Mouse (Mus musculus): ENCODE results near the gene Trmt10c. TPM values are rescaled to one million over a fixed set of nuclear protein-coding genes. Genes with fewer than 3 reads are reported as not detected.

The Trmt10c gene
- polyA plus RNA-seq (2012; rRNA removed), result 1.4 and 2.4 TPM in 2 replicates

GRCm38 (mm10) chr16:56037138-56038010 lies at the start of gene Trmt10c:
TSS of gene Trmt10c (minus strand) at chr16:56037819.

GRCm38 (mm10) chr16:56048038-56048437 lies 10.4 kb upstream of the Trmt10c start, which contains the start of gene Senp7:
TSS of gene Senp7 (plus strand) at chr16:56048338.

GRCm38 (mm10) chr16:56029661-56030082 lies 7.9 kb downstream of the Trmt10c start, which contains the start of gene Pcnp:
TSS of gene Pcnp (minus strand) at chr16:56029739.

Other genes with a start within 250 kb of the Trmt10c start
- gene Nfkbiz, start 198.9 kb downstream of the Trmt10c start, polyA plus RNA-seq (2012; rRNA removed), result 16.7 and 22.8 TPM in 2 replicates
- 0.03 and 0.04 TPM in 2 replicates for gene Nxpe3, start 142.5 kb downstream of the Trmt10c start, polyA plus RNA-seq (2012; rRNA removed)
- gene Cep97, start 103.0 kb downstream of the Trmt10c start, polyA plus RNA-seq (2012; rRNA removed), result 0.04 and 0.09 TPM in 2 replicates
- gene Rpl24, start 71.5 kb downstream of the Trmt10c start, polyA plus RNA-seq (2012; rRNA removed), result 1.6 and 7.1 TPM in 2 replicates
- gene Zbtb11, start 63.9 kb downstream of the Trmt10c start, polyA plus RNA-seq (2012; rRNA removed), result 0.74 and 0.95 TPM in 2 replicates
- gene Pcnp, start 8.1 kb downstream of the Trmt10c start, polyA plus RNA-seq (2012; rRNA removed), result 0.99 and 1.5 TPM in 2 replicates
- gene Senp7, start 10.5 kb upstream of the Trmt10c start, polyA plus RNA-seq (2012; rRNA removed), result 0.11 and 0.36 TPM in 2 replicates
- gene Impg2, start 166.5 kb upstream of the Trmt10c start, polyA plus RNA-seq (2012; rRNA removed), result 0.03 TPM in 1 of 2 replicates, not detected in the other

All from stomach, adult 2 months (tissue).